Mouse (Mus musculus) small intestine, adult 2 months (tissue): ENCODE results near the gene Mtcl1.

ENCODE experiments used
- CTCF ChIP-seq: fragments of 200-500 bp; IDR thresholded peaks from 2 replicates; pipeline ENCODE4 v1.5.1; 2012; ENCODE audit warnings: low read depth, mild to moderate bottlenecking, control low read depth, inconsistent platforms, low read length, moderate library complexity, mixed read lengths; ENCODE audit not compliant: insufficient replicate concordance, insufficient read length; ENCODE audit errors: extremely low read depth
- POLR2A ChIP-seq: fragments of 200-500 bp; IDR thresholded peaks from 2 replicates; pipeline ENCODE4 v1.6.1; 2012; ENCODE audit warnings: low read depth, mild to moderate bottlenecking, control low read depth, inconsistent platforms, low read length, moderate library complexity

GRCm38 (mm10) chr17:66479813-66480490 is 30.4 kb upstream of the Mtcl1 start:
- TF ChIP-seq CTCF (no peak), POLR2A (no peak)
